Mouse (Mus musculus) liver, postnatal 0 days (tissue): ENCODE results near the gene Ppp2r5b. TPM values are rescaled to one million over a fixed set of nuclear protein-coding genes. Genes with fewer than 3 reads are reported as not detected.

Source experiments
- ATAC-seq: fragments of 200-750 bp; cut with Nextera tagmentation; 2 replicates; pipeline ENCODE4 v1.8.0; 2017; ENCODE audit warnings: mild to moderate bottlenecking, moderate library complexity
- DNase-seq: peaks from one replicate; pipeline ENCODE4 v3.0.0-alpha.2; 2016
- H3K27ac ChIP-seq: fragments of 300-500 bp; sonication (generic); 2 replicates; pipeline ENCODE4 v1.5.1; 2014; ENCODE audit warnings: antibody characterized with exemption, moderate library complexity, mild to moderate bottlenecking, low read depth
- H3K27me3 ChIP-seq: fragments of 300-500 bp; sonication (generic); 2 replicates; pipeline ENCODE4 v1.6.1; 2014; ENCODE audit warnings: low read length, control low read depth, mixed read lengths; ENCODE audit not compliant: insufficient read depth
- H3K36me3 ChIP-seq: fragments of 300-500 bp; sonication (generic); replicated peaks from 2 replicates; pipeline ENCODE4 v1.6.1; 2014; ENCODE audit warnings: mild to moderate bottlenecking, control low read depth, low read length, moderate library complexity, mixed read lengths; ENCODE audit not compliant: insufficient read depth
- H3K4me1 ChIP-seq: fragments of 300-500 bp; sonication (generic); 2 replicates; pipeline ENCODE4 v1.6.1; 2014; ENCODE audit warnings: antibody characterized with exemption, mild to moderate bottlenecking, control low read depth; ENCODE audit not compliant: insufficient read depth
- H3K4me2 ChIP-seq: fragments of 300-500 bp; sonication (generic); 2 replicates; pipeline ENCODE4 v1.6.1; 2014; ENCODE audit warnings: low read depth, mild to moderate bottlenecking, low read length, moderate library complexity, mixed read lengths
- H3K4me3 ChIP-seq: fragments of 300-500 bp; sonication (generic); 2 replicates; pipeline ENCODE4 v1.5.1; 2014; ENCODE audit warnings: low read depth, low read length
- H3K9ac ChIP-seq: fragments of 300-500 bp; sonication (generic); replicated peaks from 2 replicates; pipeline ENCODE4 v1.6.1; 2014; ENCODE audit warnings: mild to moderate bottlenecking, moderate library complexity
- H3K9me3 ChIP-seq: fragments of 300-500 bp; sonication (generic); 2 replicates; pipeline ENCODE4 v1.6.1; 2016; ENCODE audit warnings: mild to moderate bottlenecking, control low read depth, low read length, mixed read lengths
- CTCF ChIP-seq: sonication (generic); IDR thresholded peaks from 2 replicates; pipeline ENCODE4 v1.5.1; 2016; ENCODE audit warnings: antibody characterized with exemption, low read depth
- EP300 ChIP-seq: IDR thresholded peaks from 2 replicates; pipeline ENCODE4 v1.6.1; 2016; ENCODE audit warnings: antibody characterized with exemption, low read depth, mild to moderate bottlenecking
- WGBS: fragments of 180-500 bp; shearing (Covaris S2); extraction: QIAGEN DNeasy Blood & Tissue Kit; methylation state at CpG from one replicate; pipeline ENCODE4 v1.1.7; 2014; ENCODE audit not compliant: insufficient replicate concordance; 5-methylcytosine and 5-hydroxymethylcytosine counted together
- polyA plus RNA-seq: library from polyadenylated mRNA; unstranded; fragments of >200 nt; fragmentation: Nextera tagmentation; extraction: Ambion mirVana; gene quantifications from 2 replicates; pipeline ENCODE4 v1.2.1, GENCODE M21; 2015

Gene Ppp2r5b
- polyA plus RNA-seq, 1 experiment from 2014 or later: 3.8 TPM

GRCm38 (mm10) chr19:6240136-6240535 is 4.5 kb upstream of the Ppp2r5b start:
- H3K9ac ChIP-seq: peak overlapping the region; percentile 6; the same call in 1 of the 2 replicates
- peaks cover 43% of the 10 kb centered on the region for H3K4me1 ChIP-seq
- no peaks in the 10 kb centered on the region for H3K9me3 ChIP-seq
- ATAC-seq: no peak
- peak overlapping the region; percentile 75 for H3K27ac ChIP-seq
- 0 out of 2 replicates have a peak overlapping the region, but pooled peaks have one; percentile 22 for H3K4me3 ChIP-seq
- H3K36me3 ChIP-seq: peaks cover 16% of the 10 kb centered on the region; the same call in 1 of the 2 replicates
- DNase-seq: no peak
- H3K4me2 ChIP-seq: peak overlapping the region; percentile 45
- TF ChIP-seq EP300 (no peak), CTCF (no peak)
- no peaks in the 10 kb centered on the region for H3K27me3 ChIP-seq
- 26% methylated on average over 1 of the region's 1 CpGs for WGBS

DNA sequence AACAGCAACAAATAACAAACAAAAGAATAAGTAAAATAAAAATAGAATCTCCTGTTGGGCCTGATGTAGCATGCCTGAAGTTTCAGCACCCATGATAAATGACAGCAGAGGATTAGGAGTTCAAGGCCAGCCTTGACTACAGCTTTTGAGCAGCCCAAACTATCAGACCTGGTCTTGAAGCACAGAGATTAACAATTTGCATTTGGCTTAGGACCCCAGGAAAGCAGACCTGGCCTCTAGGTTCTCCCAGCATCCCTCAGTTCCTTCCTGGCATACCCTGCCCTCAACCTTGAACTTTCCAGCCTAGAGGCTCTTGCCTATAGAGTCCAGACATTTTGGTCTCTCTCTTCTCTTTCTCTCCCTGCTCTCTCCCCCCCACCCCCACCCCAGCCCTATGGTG is 3.1 kb upstream of the Ppp2r5b start:
- Histone ChIP-seq H3K4me2 (no peak overlapping the region), H3K9ac (no peak overlapping the region), H3K9me3 (no peaks in the 10 kb centered on the region), H3K27ac (no peak overlapping the region), H3K27me3 (no peaks in the 10 kb centered on the region), H3K4me3 (no peak overlapping the region), H3K36me3 (peaks cover 7% of the 10 kb centered on the region; the same call in 1 of the 2 replicates), H3K4me1 (peaks cover 50% of the 10 kb centered on the region)
- no peak for DNase-seq
- TF ChIP-seq CTCF (no peak), EP300 (no peak)
- ATAC-seq: no peak

- Histone ChIP-seq H3K4me3 (no peak overlapping the region), H3K36me3 (no peaks in the 10 kb centered on the region), H3K27ac (no peak overlapping the region), H3K27me3 (no peaks in the 10 kb centered on the region), H3K9ac (no peak overlapping the region), H3K9me3 (no peaks in the 10 kb centered on the region), H3K4me1 (peaks cover 36% of the 10 kb centered on the region), H3K4me2 (no peak overlapping the region)
- 70% methylated on average over 7 of the region's 7 CpGs for whole genome bisulfite sequencing
- DNase-seq (no peak), ATAC-seq (no peak)
- TF ChIP-seq CTCF (no peak), EP300 (no peak)
Observed at GRCm38 (mm10) chr19:6236842-6237241, 1.2 kb upstream of the Ppp2r5b start.

GRCm38 (mm10) chr19:6236053-6236441 is 375 bp upstream of the Ppp2r5b start:
- H3K9ac ChIP-seq: peak overlapping the region; percentile 69
- peak overlapping the region; percentile 96 for H3K27ac ChIP-seq
- H3K9me3 ChIP-seq: no peaks in the 10 kb centered on the region
- H3K4me3 ChIP-seq: peak overlapping the region; percentile 70
- no peaks in the 10 kb centered on the region for H3K36me3 ChIP-seq
- WGBS: 0% methylated on average over 9 of the region's 9 CpGs
- no peak for TF ChIP-seq CTCF
- peak; percentile 80; the same call in 1 of the 2 replicates for TF ChIP-seq EP300
- ATAC-seq (peak; percentile 92), DNase-seq (peak; percentile 90)
- no peaks in the 10 kb centered on the region for H3K27me3 ChIP-seq
- H3K4me1 ChIP-seq: peaks cover 36% of the 10 kb centered on the region
- H3K4me2 ChIP-seq: peak overlapping the region; percentile 83

- TF ChIP-seq EP300 (no peak), CTCF (no peak)
Observed at GRCm38 (mm10) chr19:6234337-6235083, 1.2 kb downstream of the Ppp2r5b start.

GRCm38 (mm10) chr19:6233647-6234046 is 2.0 kb downstream of the Ppp2r5b start:
- H3K9me3 ChIP-seq: no peaks in the 10 kb centered on the region
- DNase-seq (peak; percentile 13), ATAC-seq (no peak)
- no peak overlapping the region for H3K4me2 ChIP-seq
- H3K9ac ChIP-seq: no peak overlapping the region
- no peaks in the 10 kb centered on the region; the same call in 1 of the 2 replicates for H3K36me3 ChIP-seq
- TF ChIP-seq CTCF (no peak), EP300 (no peak)
- peaks cover 18% of the 10 kb centered on the region for H3K4me1 ChIP-seq
- H3K27me3 ChIP-seq: no peaks in the 10 kb centered on the region
- H3K4me3 ChIP-seq: no peak overlapping the region
- 80% methylated on average over 16 of the region's 16 CpGs for WGBS
- H3K27ac ChIP-seq: no peak overlapping the region

More at GRCm38 (mm10) chr19:6234337-6235083, 1.2 kb downstream of the Ppp2r5b start:
- peak; percentile 54 for DNase-seq
- peak overlapping the region; percentile 69 for H3K9ac ChIP-seq
- H3K4me2 ChIP-seq: peak overlapping the region; percentile 83
- peaks cover 22% of the 10 kb centered on the region for H3K4me1 ChIP-seq
- 67% methylated on average over 11 of the region's 11 CpGs for WGBS
- 0 out of 2 replicates have a peak, but pooled peaks have one; percentile 12 for ATAC-seq
- peak overlapping the region; percentile 70 for H3K4me3 ChIP-seq
- no peaks in the 10 kb centered on the region for H3K9me3 ChIP-seq
- no peaks in the 10 kb centered on the region; the same call in 1 of the 2 replicates for H3K36me3 ChIP-seq
- peak overlapping the region; percentile 58 for H3K27ac ChIP-seq
- no peaks in the 10 kb centered on the region for H3K27me3 ChIP-seq
